Mouse (Mus musculus): ENCODE results near the gene Tmc7. TPM values are rescaled to one million over a fixed set of nuclear protein-coding genes. Genes with fewer than 3 reads are reported as not detected.
A peak's percentile ranks its signal among the peaks of the same experiment; 100 is the strongest.

Gene Tmc7
- polyA plus RNA-seq, 1 experiment from 2014 or later, result 4.4 TPM

DNA sequence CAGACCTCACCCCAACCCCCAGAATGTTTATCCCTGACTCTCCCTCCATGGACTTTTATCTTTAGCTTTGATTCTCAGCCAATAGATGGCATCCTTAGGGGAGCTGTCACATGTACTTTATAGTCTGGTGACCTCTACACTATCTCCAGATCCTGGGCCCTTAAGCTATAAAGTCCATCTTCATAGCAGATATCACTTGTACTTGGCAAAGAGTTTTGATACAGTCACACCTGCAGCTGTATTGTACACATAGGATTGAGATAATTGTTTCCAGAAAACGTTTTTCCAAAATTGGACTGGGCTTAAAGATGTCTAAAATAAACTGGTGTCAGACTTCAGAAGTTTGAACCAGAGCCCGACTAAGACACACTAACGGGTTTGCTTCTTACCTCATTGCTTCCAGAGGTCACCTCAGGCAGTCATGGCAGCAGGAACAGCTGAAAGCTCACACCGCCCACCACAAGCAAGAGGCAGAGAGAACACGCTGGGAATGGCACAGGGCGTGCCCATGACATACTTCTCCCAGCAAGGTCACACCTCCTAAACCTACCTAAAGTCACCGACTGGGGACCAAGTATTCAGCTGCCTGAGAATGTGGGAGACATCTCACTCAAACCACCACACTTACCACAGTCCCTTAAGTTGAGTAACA lies 84.6 kb downstream of the Tmc7 start:
- 50% methylated on average over 7 of the region's 7 CpGs for WGBS
- H3K36me3 ChIP-seq, result no peaks in the 10 kb centered on the region
- ATAC-seq (ENCODE audit: insufficient number of reproducible peaks, low FRiP score, low TSS enrichment, low read depth), result no peak

GRCm38 (mm10) chr7:118498984-118499783 lies 85.4 kb downstream of the Tmc7 start:
- Histone ChIP-seq H3K36me3 (no peaks in the 10 kb centered on the region), H3K4me2 (replicated peaks) (no peak overlapping the region), H3K27me3 (no peaks in the 10 kb centered on the region), H3K9ac (no peak overlapping the region), H3K4me3 (replicated peaks) (no peak overlapping the region), H3K27ac (replicated peaks) (no peak overlapping the region), H3K9me3 (replicated peaks) (no peaks in the 10 kb centered on the region), H3K4me1 (no peaks in the 10 kb centered on the region)
- 84% methylated on average over 12 of the region's 12 CpGs for WGBS
- ATAC-seq (ENCODE audit: insufficient number of reproducible peaks, low FRiP score, low TSS enrichment, low read depth), result no peak

More for the DNA sequence above, 84.6 kb downstream of the Tmc7 start:
- no peaks in the 10 kb centered on the region for H3K9me3 ChIP-seq (replicated peaks)
- no peak overlapping the region for H3K27ac ChIP-seq (replicated peaks)
- no peaks in the 10 kb centered on the region for H3K4me1 ChIP-seq
- no peak overlapping the region for H3K4me3 ChIP-seq (replicated peaks)
- no peak overlapping the region for H3K4me2 ChIP-seq (replicated peaks)
- H3K9ac ChIP-seq, result no peak overlapping the region
- H3K27me3 ChIP-seq, result no peaks in the 10 kb centered on the region

- WGBS, result 80% methylated on average over 4 of the region's 4 CpGs
- Histone ChIP-seq H3K4me1 (peaks cover 22% of the 10 kb centered on the region), H3K27me3 (peaks cover 9% of the 10 kb centered on the region; the same call in 1 of the 2 replicates), H3K4me2 (replicated peaks) (no peak overlapping the region), H3K9ac (no peak overlapping the region), H3K27ac (replicated peaks) (no peak overlapping the region), H3K9me3 (replicated peaks) (no peaks in the 10 kb centered on the region), H3K4me3 (replicated peaks) (no peak overlapping the region), H3K36me3 (no peaks in the 10 kb centered on the region)
- ATAC-seq (ENCODE audit: insufficient number of reproducible peaks, low FRiP score, low TSS enrichment, low read depth), result no peak
These were observed 89.5 kb downstream of the Tmc7 start for GRCm38 (mm10) chr7:118494892-118495579.

DNA sequence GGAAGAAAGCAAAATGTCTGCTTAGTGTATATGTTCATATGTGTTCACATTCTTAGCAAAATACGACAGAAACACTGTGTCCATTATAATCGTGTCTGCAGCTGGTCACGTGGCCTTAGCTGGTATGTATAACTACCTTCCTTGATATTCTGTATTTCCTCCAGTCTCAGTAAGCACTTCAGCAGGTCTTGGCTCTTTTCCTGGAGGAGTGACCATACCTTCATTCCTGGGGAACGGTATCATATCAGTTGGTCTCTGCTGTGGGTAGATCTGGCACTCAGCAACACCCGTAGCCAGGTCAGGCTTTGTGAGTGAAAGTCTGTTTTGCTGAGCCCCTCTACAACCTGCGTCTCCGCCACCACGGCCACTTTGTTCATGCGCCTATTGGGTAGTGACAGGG lies 90.6 kb downstream of the Tmc7 start:
- H3K4me1 ChIP-seq, result peaks cover 33% of the 10 kb centered on the region
- no peaks in the 10 kb centered on the region for H3K36me3 ChIP-seq
- H3K9me3 ChIP-seq (replicated peaks), result no peaks in the 10 kb centered on the region
- WGBS, result 89% methylated on average over 9 of the region's 9 CpGs
- no peak overlapping the region for H3K27ac ChIP-seq (replicated peaks)
- H3K27me3 ChIP-seq, result peaks cover 9% of the 10 kb centered on the region; the same call in 1 of the 2 replicates
- no peak for ATAC-seq (ENCODE audit: insufficient number of reproducible peaks, low FRiP score, low TSS enrichment, low read depth)
- no peak overlapping the region for H3K4me3 ChIP-seq (replicated peaks)
- H3K4me2 ChIP-seq (replicated peaks), result no peak overlapping the region
- H3K9ac ChIP-seq, result no peak overlapping the region

DNA sequence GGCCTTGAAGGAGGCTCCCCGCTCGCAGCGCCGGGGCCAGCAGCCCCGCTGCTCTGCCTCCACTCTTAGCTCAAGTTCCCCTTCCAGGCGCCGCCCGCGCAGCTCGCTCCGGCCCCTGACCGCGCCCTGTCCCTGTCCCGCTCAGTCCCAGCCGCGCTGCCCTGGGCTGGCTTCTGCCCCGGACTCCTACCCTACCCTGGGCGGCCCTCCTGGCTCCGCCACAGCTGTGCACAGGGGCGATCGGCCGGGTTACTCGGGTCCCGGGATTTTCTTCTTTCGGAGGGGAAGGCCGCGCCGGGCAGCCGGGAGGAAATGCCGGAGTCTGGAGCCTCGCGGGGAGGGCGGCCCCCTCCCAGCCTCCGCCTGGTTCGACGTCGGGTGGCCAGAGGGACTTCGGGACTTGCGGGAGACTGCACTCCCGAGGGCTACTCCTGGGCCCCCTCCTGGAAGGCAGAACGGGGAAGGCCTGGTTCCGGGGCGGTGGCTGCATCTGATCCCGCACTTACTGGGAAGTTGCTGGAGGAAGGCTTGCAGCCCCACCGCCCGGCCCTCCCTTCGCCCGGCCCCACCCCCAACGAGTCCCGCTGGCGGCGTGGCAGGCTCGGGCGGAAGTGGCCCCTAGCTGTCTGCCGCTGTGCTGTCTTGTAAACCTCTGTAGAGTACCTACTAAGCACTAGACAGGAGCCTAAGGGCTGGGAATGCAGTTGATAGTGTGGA lies 92.9 kb downstream of the Tmc7 start, which contains the start of gene Itpripl2:
Gene Itpripl2, minus strand, starts transcription at position 545 of the 717 bp plus-strand sequence.
- no peaks in the 10 kb centered on the region for H3K36me3 ChIP-seq
- peaks cover 41% of the 10 kb centered on the region for H3K4me1 ChIP-seq
- H3K9me3 ChIP-seq (replicated peaks), result no peaks in the 10 kb centered on the region
- H3K9ac ChIP-seq, result peak within 1 kb of the TSS; percentile 78
- ATAC-seq (ENCODE audit: insufficient number of reproducible peaks, low FRiP score, low TSS enrichment, low read depth), result peak; percentile 85
- peak within 1 kb of the TSS; percentile 71 for H3K4me2 ChIP-seq (replicated peaks)
- peak within 1 kb of the TSS; percentile 91 for H3K27ac ChIP-seq (replicated peaks)
- H3K27me3 ChIP-seq, result peaks cover 9% of the 10 kb centered on the region; the same call in 1 of the 2 replicates
- peak within 1 kb of the TSS; percentile 72 for H3K4me3 ChIP-seq (replicated peaks)
- WGBS, result under 1% methylated on average over 50 of the region's 55 CpGs

DNA sequence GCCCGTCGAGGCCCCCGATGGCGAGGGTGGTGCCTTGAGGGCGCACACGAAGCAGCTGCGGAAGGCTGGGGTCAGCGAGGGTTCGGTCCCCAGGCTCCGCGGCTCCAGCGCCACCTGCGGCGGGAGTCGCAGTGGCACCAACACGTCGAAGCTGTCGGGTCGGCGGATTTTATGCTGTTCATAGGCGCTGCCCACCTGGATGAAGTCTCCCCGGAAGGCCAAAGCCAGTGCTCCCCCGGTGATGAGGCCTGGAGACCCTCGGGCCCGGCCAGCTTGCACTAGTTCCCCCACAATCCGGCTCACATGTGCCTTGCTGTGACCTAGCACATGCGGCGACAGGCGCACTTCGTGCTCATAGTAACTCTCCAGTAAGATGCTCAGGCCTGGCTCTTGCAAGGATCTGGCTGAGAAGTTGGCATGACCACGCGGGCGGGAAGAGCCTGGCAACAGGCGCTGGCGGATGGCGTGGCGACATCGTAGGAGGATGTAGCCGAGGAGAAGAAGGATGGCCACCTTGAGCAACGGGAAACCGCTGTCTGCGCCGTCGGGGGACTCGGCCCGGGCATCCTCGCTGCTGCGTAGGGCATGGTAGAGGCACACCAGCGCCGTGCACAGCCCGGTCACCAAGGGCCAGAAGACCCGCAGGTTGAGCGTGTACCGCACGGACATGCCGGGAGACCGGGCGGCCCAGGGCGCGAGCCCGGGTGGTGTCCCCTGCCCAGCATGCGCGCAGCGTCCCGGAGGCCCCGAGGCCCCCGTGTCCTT lies 93.7 kb downstream of the Tmc7 start:
- Histone ChIP-seq H3K4me1 (peaks cover 41% of the 10 kb centered on the region), H3K9me3 (replicated peaks) (no peaks in the 10 kb centered on the region), H3K4me3 (replicated peaks) (peak overlapping the region; percentile 72), H3K27ac (replicated peaks) (peak overlapping the region; percentile 91), H3K36me3 (no peaks in the 10 kb centered on the region), H3K27me3 (peaks cover 9% of the 10 kb centered on the region; the same call in 1 of the 2 replicates), H3K9ac (peak overlapping the region; percentile 78), H3K4me2 (replicated peaks) (peak overlapping the region; percentile 71)
- WGBS, result 6% methylated on average over 65 of the region's 67 CpGs
- ATAC-seq (ENCODE audit: insufficient number of reproducible peaks, low FRiP score, low TSS enrichment, low read depth), result peak; percentile 45

GRCm38 (mm10) chr7:118489706-118490665 lies 94.5 kb downstream of the Tmc7 start:
- H3K4me2 ChIP-seq (replicated peaks), result peak overlapping the region; percentile 71
- peaks cover 41% of the 10 kb centered on the region for H3K4me1 ChIP-seq
- H3K27ac ChIP-seq (replicated peaks), result no peak overlapping the region
- no peak for ATAC-seq (ENCODE audit: insufficient number of reproducible peaks, low FRiP score, low TSS enrichment, low read depth)
- 33% methylated on average over 57 of the region's 57 CpGs for WGBS
- H3K27me3 ChIP-seq, result peaks cover 9% of the 10 kb centered on the region; the same call in 1 of the 2 replicates
- H3K9ac ChIP-seq, result peak overlapping the region; percentile 78; the same call in 1 of the 2 replicates
- peak overlapping the region; percentile 72 for H3K4me3 ChIP-seq (replicated peaks)
- H3K36me3 ChIP-seq, result no peaks in the 10 kb centered on the region
- no peaks in the 10 kb centered on the region for H3K9me3 ChIP-seq (replicated peaks)

DNA sequence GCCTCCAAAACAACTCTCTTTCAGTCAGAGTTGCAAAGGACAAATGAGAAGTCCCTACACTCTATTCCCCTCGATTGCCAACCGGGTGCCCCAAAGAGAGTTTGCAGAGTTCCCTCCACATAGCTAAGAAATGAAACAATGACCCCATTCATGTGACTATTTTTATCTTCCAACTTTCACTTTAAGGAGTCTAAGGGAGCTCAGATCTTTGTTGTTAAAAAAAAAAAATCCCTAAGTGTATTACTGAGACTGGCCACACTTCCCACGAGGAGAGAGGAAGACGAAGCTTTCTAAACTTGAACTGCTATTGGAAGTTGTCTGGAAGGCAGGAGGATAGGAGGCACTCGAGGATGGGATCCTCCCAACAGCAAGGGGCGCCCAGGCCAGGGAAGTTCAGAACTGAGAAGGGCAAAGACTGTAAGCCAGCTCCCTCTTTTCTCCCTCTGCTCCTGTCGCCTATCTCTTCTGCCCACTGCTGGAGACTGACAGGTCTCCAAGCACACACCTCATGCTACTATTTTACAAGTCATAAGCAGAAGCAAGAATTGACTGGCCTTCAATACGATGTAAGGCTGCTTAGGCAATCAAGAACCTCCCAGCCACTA lies 96.4 kb downstream of the Tmc7 start:
- no peak overlapping the region for H3K9ac ChIP-seq

GRCm38 (mm10) chr7:118486917-118487316 lies 97.6 kb downstream of the Tmc7 start:
- no peaks in the 10 kb centered on the region for H3K36me3 ChIP-seq
- 66% methylated on average over 5 of the region's 5 CpGs for WGBS
- peaks cover 9% of the 10 kb centered on the region; the same call in 1 of the 2 replicates for H3K27me3 ChIP-seq
- H3K9me3 ChIP-seq (replicated peaks), result no peaks in the 10 kb centered on the region
- H3K27ac ChIP-seq (replicated peaks), result no peak overlapping the region
- peaks cover 37% of the 10 kb centered on the region for H3K4me1 ChIP-seq
- H3K4me2 ChIP-seq (replicated peaks), result no peak overlapping the region
- no peak overlapping the region for H3K4me3 ChIP-seq (replicated peaks)
- H3K9ac ChIP-seq, result no peak overlapping the region
- ATAC-seq (ENCODE audit: insufficient number of reproducible peaks, low FRiP score, low TSS enrichment, low read depth), result no peak

More for the DNA sequence above, 96.4 kb downstream of the Tmc7 start:
- Histone ChIP-seq H3K4me1 (peaks cover 41% of the 10 kb centered on the region), H3K36me3 (no peaks in the 10 kb centered on the region), H3K27me3 (peaks cover 9% of the 10 kb centered on the region; the same call in 1 of the 2 replicates), H3K4me3 (replicated peaks) (0 out of 2 replicates have a peak overlapping the region, but pooled peaks have one; percentile 6), H3K4me2 (replicated peaks) (peak overlapping the region; percentile 21), H3K9me3 (replicated peaks) (no peaks in the 10 kb centered on the region), H3K27ac (replicated peaks) (no peak overlapping the region)
- 26% methylated on average over 8 of the region's 8 CpGs for WGBS
- no peak for ATAC-seq (ENCODE audit: insufficient number of reproducible peaks, low FRiP score, low TSS enrichment, low read depth)
